Mouse (Mus musculus) embryonic facial prominence, embryonic 12.5 days (tissue): ENCODE data around the gene Arrdc2. TPM values are rescaled to one million over a fixed set of nuclear protein-coding genes. Genes with fewer than 3 reads are reported as not detected.

Experiments
- ATAC-seq: fragments of 200-750 bp; cut with Nextera tagmentation; 2 replicates; pipeline ENCODE4 v1.8.0; 2017; ENCODE audit not compliant: insufficient number of reproducible peaks, insufficient read depth, low FRiP score, low TSS enrichment
- H3K27ac ChIP-seq: fragments of 300-500 bp; sonication (generic); 2 replicates; pipeline ENCODE4 v1.5.1; 2016; ENCODE audit warnings: mild to moderate bottlenecking
- H3K27me3 ChIP-seq: fragments of 300-500 bp; sonication (generic); 2 replicates; pipeline ENCODE4 v1.6.1; 2016; ENCODE audit warnings: mild to moderate bottlenecking, moderate library complexity
- H3K36me3 ChIP-seq: fragments of 300-500 bp; sonication (generic); 2 replicates; pipeline ENCODE4 v1.6.1; 2016; ENCODE audit warnings: mild to moderate bottlenecking
- H3K4me1 ChIP-seq: fragments of 300-500 bp; sonication (generic); 2 replicates; pipeline ENCODE4 v1.6.1; 2016
- H3K4me2 ChIP-seq: fragments of 300-500 bp; sonication (generic); replicated peaks from 2 replicates; pipeline ENCODE4 v1.6.1; 2016; ENCODE audit warnings: mild to moderate bottlenecking, moderate library complexity
- H3K4me3 ChIP-seq: fragments of 300-500 bp; sonication (generic); 2 replicates; pipeline ENCODE4 v1.5.1; 2016; ENCODE audit warnings: mild to moderate bottlenecking
- H3K9ac ChIP-seq: fragments of 300-500 bp; sonication (generic); 2 replicates; pipeline ENCODE4 v1.6.1; 2016; ENCODE audit warnings: mild to moderate bottlenecking, moderate library complexity
- H3K9me3 ChIP-seq: fragments of 300-500 bp; sonication (generic); 2 replicates; pipeline ENCODE4 v1.6.1; 2016; ENCODE audit warnings: mild to moderate bottlenecking, moderate library complexity
- WGBS: fragments of 180-500 bp; shearing (Covaris S2); methylation state at CpG from one replicate; pipeline ENCODE4 v1.1.7; 2016; 5-methylcytosine and 5-hydroxymethylcytosine counted together
- polyA plus RNA-seq: library from polyadenylated mRNA; unstranded; fragments of >200 nt; fragmentation: Nextera tagmentation; extraction: Ambion mirVana; gene quantifications from 2 replicates; pipeline ENCODE4 v1.2.1, GENCODE M21; 2016

Arrdc2 gene
- polyA plus RNA-seq, 1 experiment from 2014 or later, result 6.9 TPM

GRCm38 (mm10) chr8:70804481-70805206 lies 34.9 kb downstream of the Arrdc2 start, which contains the start of gene Mast3:
Gene Mast3 (minus strand): TSS chr8:70805054.
- Histone ChIP-seq H3K4me3 (peak within 1 kb of the TSS; percentile 44), H3K4me2 (peak within 1 kb of the TSS; percentile 81), H3K27me3 (peaks cover 53% of the 10 kb centered on the region), H3K4me1 (peaks cover 12% of the 10 kb centered on the region), H3K9me3 (no peaks in the 10 kb centered on the region), H3K27ac (no peak within 1 kb of the TSS), H3K36me3 (no peaks in the 10 kb centered on the region), H3K9ac (peak within 1 kb of the TSS; percentile 47)
- ATAC-seq, result peak; percentile 82
- WGBS, result 2% methylated on average over 45 of the region's 45 CpGs

DNA sequence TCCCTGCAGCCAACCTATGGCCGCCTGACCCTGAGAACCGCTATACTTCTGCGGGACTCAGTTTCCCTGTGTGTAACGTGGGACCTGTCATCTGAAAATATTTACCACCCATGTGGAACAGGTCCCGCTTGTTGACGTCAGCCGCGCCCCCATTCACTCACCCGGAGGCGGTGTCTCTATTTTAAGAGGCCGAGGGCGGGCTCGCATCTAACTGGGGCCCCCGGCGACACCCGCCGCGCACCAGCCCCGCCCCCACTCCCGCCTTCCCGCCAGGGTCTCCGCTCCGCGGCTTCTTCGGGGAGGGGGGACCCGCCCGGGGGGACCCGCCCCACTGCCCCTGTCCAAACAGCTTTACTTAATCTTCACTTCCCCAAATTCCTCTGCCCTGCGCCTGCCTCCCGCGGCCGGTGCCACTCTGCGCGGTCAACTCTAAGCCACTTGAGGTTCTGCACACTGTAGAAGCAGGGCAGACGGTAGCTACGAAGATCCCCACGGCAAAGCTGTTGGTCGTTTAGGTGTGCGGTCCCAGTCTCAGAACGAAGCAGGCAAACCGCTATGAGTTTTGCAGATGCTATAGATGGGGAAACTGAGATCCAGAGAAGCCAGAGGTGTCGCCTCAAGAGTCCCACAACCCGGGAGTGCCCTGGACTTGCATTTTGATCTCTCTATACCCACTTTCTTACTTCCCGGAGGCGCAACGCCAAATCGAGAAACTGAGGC lies 35.6 kb downstream of the Arrdc2 start:
- Histone ChIP-seq H3K4me1 (peaks cover 12% of the 10 kb centered on the region), H3K4me2 (peak overlapping the region; percentile 81), H3K4me3 (peak overlapping the region; percentile 44), H3K27me3 (peaks cover 61% of the 10 kb centered on the region), H3K36me3 (no peaks in the 10 kb centered on the region), H3K9ac (peak overlapping the region; percentile 47; the same call in 1 of the 2 replicates), H3K27ac (no peak overlapping the region), H3K9me3 (no peaks in the 10 kb centered on the region)
- ATAC-seq, result no peak
- 2% methylated on average over 47 of the region's 47 CpGs for WGBS

GRCm38 (mm10) chr8:70802786-70803510 lies 36.6 kb downstream of the Arrdc2 start:
- H3K27me3 ChIP-seq, result peaks cover 70% of the 10 kb centered on the region
- 57% methylated on average over 11 of the region's 11 CpGs for WGBS
- H3K4me2 ChIP-seq, result no peak overlapping the region
- H3K9ac ChIP-seq, result no peak overlapping the region
- no peaks in the 10 kb centered on the region for H3K9me3 ChIP-seq
- H3K4me1 ChIP-seq, result peaks cover 12% of the 10 kb centered on the region
- ATAC-seq, result no peak
- no peak overlapping the region for H3K4me3 ChIP-seq
- no peaks in the 10 kb centered on the region for H3K36me3 ChIP-seq
- no peak overlapping the region for H3K27ac ChIP-seq

DNA sequence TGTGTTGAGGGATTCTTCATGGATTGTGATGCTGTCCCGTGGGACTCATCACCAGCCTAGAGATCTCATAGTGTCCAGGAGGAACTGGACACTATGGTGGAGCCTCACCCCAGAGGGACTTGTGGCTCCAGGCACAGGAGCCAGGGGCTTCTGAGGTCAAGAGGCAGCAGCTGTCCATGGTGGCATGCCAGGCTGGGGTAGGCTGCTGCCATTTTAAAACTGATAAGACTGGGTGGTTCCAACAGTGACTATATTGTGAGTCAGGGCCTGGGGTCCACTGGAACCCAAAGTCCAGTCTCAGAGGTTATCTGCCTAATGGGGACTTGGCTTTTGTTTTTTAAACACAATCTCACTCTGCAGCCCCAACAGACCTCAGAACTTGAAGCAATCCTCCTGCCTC lies 37.7 kb downstream of the Arrdc2 start:
- no peak overlapping the region for H3K4me2 ChIP-seq
- peaks cover 73% of the 10 kb centered on the region for H3K27me3 ChIP-seq
- H3K36me3 ChIP-seq, result no peaks in the 10 kb centered on the region
- H3K4me1 ChIP-seq, result peaks cover 15% of the 10 kb centered on the region
- no peak overlapping the region for H3K27ac ChIP-seq
- H3K9ac ChIP-seq, result no peak overlapping the region
- H3K9me3 ChIP-seq, result no peaks in the 10 kb centered on the region
- ATAC-seq, result no peak
- WGBS, result 79% methylated on average over 1 of the region's 1 CpGs
- no peak overlapping the region for H3K4me3 ChIP-seq

DNA sequence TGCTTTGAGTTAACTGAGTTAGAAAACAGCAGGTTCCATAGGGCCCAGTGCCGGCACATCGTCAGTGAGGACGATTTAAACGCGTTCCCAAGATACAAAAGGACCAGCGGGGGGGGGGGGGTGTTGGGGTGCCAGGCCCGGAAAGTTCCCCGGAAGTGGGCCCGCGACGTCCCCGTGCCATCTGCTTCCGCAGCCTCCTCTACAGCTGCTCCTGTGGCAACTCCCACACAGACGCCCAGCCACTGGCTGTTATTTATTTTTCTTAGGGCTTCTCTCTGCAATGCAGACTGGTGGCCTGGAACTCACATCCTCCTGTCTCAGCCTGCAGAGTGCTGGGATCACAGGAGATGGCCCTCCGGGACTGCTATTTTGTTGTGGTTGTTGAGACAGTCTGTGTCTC lies 38.4 kb downstream of the Arrdc2 start:
- H3K27me3 ChIP-seq, result peaks cover 71% of the 10 kb centered on the region
- no peak overlapping the region for H3K9ac ChIP-seq

GRCm38 (mm10) chr8:70800648-70801047 lies 38.9 kb downstream of the Arrdc2 start:
- no peak overlapping the region for H3K9ac ChIP-seq
- no peak overlapping the region for H3K27ac ChIP-seq
- H3K36me3 ChIP-seq, result no peaks in the 10 kb centered on the region
- WGBS, result 49% methylated on average over 10 of the region's 10 CpGs
- peaks cover 76% of the 10 kb centered on the region for H3K27me3 ChIP-seq
- no peak overlapping the region for H3K4me3 ChIP-seq
- peaks cover 19% of the 10 kb centered on the region for H3K4me1 ChIP-seq
- H3K9me3 ChIP-seq, result no peaks in the 10 kb centered on the region
- ATAC-seq, result no peak
- H3K4me2 ChIP-seq, result no peak overlapping the region

More for the DNA sequence above, 38.4 kb downstream of the Arrdc2 start:
- no peak for ATAC-seq
- Histone ChIP-seq H3K9me3 (no peaks in the 10 kb centered on the region), H3K4me3 (no peak overlapping the region), H3K36me3 (no peaks in the 10 kb centered on the region), H3K27ac (no peak overlapping the region), H3K4me2 (no peak overlapping the region), H3K4me1 (peaks cover 19% of the 10 kb centered on the region)
- WGBS, result 42% methylated on average over 15 of the region's 15 CpGs

GRCm38 (mm10) chr8:70798281-70798680 lies 41.2 kb downstream of the Arrdc2 start:
- H3K4me3 ChIP-seq, result peak overlapping the region; percentile 52
- peaks cover 72% of the 10 kb centered on the region for H3K27me3 ChIP-seq

DNA sequence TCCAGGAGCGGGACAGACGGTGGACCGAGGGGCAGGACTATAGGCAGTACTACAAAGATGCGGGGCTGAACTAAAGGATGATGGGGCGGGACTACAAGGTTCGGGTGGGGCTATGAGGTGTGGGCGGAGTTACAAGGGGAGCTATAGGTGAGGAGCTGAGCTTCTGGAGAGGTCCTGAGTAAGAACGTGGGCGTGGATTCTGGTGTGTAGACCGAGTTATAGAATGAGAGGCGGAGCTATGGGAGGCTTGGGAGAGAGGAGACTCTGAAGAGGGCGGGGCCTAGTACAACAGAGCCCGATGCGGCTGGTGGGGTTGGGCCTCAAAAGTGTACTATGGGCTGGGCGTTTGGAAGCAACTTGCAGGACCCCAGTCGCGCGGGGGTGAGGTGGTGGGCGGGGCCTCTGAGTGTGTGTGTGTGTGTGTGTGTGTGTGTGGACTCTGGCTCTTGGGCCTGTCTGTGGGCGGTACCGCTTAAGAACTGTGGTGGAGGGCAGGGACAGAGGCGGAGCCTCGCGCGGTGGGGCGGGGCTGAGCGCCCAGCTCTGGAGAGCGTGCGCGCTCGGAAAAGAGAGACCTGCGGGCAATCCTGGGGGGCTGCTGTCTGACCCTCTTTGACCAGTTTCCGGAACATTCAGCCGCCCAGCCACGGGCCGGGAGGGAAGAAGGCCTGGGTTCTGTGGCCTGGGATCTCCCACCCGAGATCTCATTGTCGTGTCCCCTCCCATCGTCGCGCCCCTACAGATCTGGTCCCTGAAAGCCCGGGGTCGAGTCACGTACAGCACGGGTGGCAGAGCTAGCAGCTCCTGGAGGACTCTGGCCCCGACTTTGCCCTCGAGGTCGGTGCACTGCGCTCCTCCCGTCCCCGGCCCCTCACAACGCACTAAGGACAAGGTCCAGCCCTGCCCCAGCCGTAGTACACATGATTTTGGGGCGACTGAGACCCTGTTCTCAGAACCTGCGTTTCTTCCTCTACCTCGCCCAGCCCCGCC lies 42.1 kb downstream of the Arrdc2 start:
- ATAC-seq, result peak; percentile 88
- H3K9ac ChIP-seq, result peak overlapping the region; percentile 64
- H3K4me2 ChIP-seq, result peak overlapping the region; percentile 82
- no peaks in the 10 kb centered on the region for H3K36me3 ChIP-seq
- no peaks in the 10 kb centered on the region for H3K9me3 ChIP-seq
- H3K27me3 ChIP-seq, result peaks cover 64% of the 10 kb centered on the region
- 1% methylated on average over 51 of the region's 57 CpGs for WGBS
- no peak overlapping the region; the same call in 1 of the 2 replicates for H3K27ac ChIP-seq
- peaks cover 16% of the 10 kb centered on the region for H3K4me1 ChIP-seq
- peak overlapping the region; percentile 52 for H3K4me3 ChIP-seq

More at GRCm38 (mm10) chr8:70798281-70798680, 41.2 kb downstream of the Arrdc2 start:
- no peaks in the 10 kb centered on the region for H3K36me3 ChIP-seq
- no peak overlapping the region for H3K27ac ChIP-seq
- no peak for ATAC-seq
- H3K4me2 ChIP-seq, result peak overlapping the region; percentile 82
- WGBS, result 13% methylated on average over 15 of the region's 15 CpGs
- H3K4me1 ChIP-seq, result peaks cover 8% of the 10 kb centered on the region
- H3K9me3 ChIP-seq, result no peaks in the 10 kb centered on the region
- no peak overlapping the region for H3K9ac ChIP-seq

DNA sequence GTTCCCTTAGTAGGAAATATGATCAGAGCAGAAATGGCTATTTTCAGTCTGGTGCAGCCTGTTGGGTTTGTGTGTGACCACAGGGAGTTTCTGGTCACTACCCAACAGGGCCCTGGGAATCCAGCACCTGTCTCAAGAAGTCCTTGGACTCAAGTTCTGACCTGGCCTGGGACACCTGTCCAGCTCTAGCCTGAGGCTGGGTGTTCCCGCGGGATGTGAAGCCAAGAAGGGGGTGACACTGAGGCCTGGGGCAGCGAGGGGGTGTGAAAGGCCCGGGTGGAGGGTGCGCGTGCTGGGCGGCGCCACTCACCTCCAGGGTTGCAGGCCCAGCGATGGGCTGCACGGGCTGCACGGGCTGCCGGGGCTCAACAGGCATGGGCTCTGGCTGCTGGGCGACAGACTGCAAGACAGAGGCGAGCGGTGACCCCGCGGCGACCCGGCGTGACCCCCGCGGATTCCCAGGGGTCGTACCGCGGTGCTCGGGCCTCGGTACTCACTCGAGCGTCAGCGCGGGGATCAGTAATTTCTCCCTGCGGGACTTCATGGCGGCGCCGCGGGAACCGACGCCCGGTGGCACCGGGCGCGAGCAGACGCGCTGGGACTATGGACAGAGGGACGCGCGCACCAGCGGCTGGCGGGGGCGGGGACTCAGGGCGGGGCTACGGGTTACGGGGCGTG lies 43.0 kb downstream of the Arrdc2 start:
- peaks cover 56% of the 10 kb centered on the region for H3K27me3 ChIP-seq

DNA sequence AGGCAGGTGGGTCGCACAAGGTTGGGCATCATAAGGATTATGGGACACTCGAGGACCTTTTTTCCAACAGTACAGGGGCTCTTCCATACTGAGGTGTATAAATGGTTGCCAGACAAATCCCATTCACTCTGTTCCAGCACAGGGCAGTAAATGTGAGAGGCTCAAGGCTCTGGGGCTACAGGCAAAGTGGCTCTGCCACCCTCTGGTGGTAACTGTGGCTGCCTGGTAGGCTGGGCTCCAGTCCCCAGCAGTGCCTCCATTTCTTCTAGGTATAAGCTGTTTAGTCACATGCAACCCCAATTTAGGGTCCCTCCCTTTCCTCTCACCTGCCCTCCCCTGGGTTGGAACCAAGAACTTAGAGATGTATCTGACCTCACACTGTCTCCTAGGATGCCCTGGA lies 44.1 kb downstream of the Arrdc2 start:
- peaks cover 33% of the 10 kb centered on the region for H3K4me1 ChIP-seq
- 82% methylated on average over 2 of the region's 2 CpGs for WGBS
- no peak for ATAC-seq
- no peak overlapping the region for H3K4me2 ChIP-seq
- H3K27ac ChIP-seq, result no peak overlapping the region
- H3K9me3 ChIP-seq, result no peaks in the 10 kb centered on the region
- H3K4me3 ChIP-seq, result no peak overlapping the region
- H3K36me3 ChIP-seq, result no peaks in the 10 kb centered on the region
- H3K9ac ChIP-seq, result no peak overlapping the region
- peaks cover 46% of the 10 kb centered on the region for H3K27me3 ChIP-seq

More for the DNA sequence above, 43.0 kb downstream of the Arrdc2 start:
- H3K4me2 ChIP-seq, result peak overlapping the region; percentile 82
- 2% methylated on average over 54 of the region's 54 CpGs for WGBS
- H3K36me3 ChIP-seq, result no peaks in the 10 kb centered on the region
- H3K9ac ChIP-seq, result peak overlapping the region; percentile 64
- no peaks in the 10 kb centered on the region for H3K9me3 ChIP-seq
- peak overlapping the region; percentile 52 for H3K4me3 ChIP-seq
- no peak for ATAC-seq
- peak overlapping the region; percentile 52; the same call in 1 of the 2 replicates for H3K27ac ChIP-seq
- H3K4me1 ChIP-seq, result peaks cover 21% of the 10 kb centered on the region
